In genomic region chr2:57408413-57408812, GRCm38 (mm10) we compare ENCODE assay signal across 5 mouse cellular contexts.
"Had no signal": no experiment of that assay in that cellular context is flagged by ENCODE, and none has a peak within 500 bp of the region (broad histone marks: within the 10 kb centered on the region; RNA-seq: fewer than 3 reads in every experiment).

No protein-coding gene starts in this region.

- DNase-seq: kidney, postnatal 14 days; lung, embryonic 14.5 days; lung, postnatal 10 days; right cerebral cortex, postnatal 14 days; thymus, postnatal 36 days had no signal
